8 mouse cellular contexts compared by ENCODE assay signal in the genomic region with DNA sequence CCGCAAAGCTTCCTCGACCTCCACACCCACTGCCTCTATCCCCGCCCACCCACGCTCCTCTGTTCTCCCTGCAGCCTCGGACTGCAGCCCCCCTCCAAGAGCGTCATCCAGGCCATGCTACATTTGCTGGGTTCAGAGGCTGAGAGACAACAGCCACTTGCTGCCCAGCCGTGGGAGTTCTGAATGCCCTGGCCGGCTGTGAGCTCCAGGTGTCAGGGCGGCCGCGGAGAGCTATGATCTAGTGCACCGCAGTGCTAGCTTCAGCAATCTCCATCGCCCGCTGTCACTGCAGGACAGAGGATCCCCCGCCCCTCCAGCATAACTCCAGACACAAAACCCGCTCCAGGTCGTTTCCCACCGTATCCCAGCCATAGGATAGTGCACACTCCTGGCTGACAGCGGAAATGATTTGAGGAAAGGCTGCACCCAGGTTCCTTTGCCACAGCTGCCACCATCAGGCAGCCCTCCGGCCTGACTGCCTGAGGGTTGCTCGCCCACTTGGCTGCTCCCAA. TPM values are rescaled to one million over a fixed set of nuclear protein-coding genes. Genes with fewer than 3 reads are reported as not detected.
A peak's percentile ranks its signal among the peaks of the same experiment; 100 is the strongest.
DNase-seq lines count a peak whose midpoint lies in the region; ATAC-seq and TF ChIP-seq lines count a peak whose summit lies in the region.

No protein-coding gene starts in this region.

- intact Hi-C loops in left cerebral cortex, postnatal 25 days (cut with DNase I), result loop anchor here (10.0 kb wide), 2 partner anchors 270 to 380 kb away; no protein-coding TSS in a partner anchor

- WGBS in heart, postnatal 0 days, result 2% methylated on average over 21 of the region's 21 CpGs
- WGBS in neural tube, embryonic 13.5 days, result under 1% methylated on average over 21 of the region's 21 CpGs
- 4% methylated on average over 21 of the region's 21 CpGs for WGBS in lung, adult 2 months

- peak; percentile 41 for DNase-seq in layer of hippocampus, adult 11-12 months (ENCODE audit: low spot score)
- DNase-seq in layer of hippocampus, adult 9-10 months (ENCODE audit: low spot score), result no peak
- peak; percentile 57 to 66 for DNase-seq in cerebellum, postnatal 14 days
- peak; percentile 8 for DNase-seq in heart, postnatal 0 days (ENCODE audit: low spot score)
- DNase-seq in left cerebral cortex, postnatal 25 days (ENCODE audit: low spot score in 2 of 2), result peak; percentile 27 to 65
- DNase-seq in lung, adult 2 months, result no peak

- no peak for TF ChIP-seq EP300 in heart, postnatal 0 days (IDR thresholded peaks at IDR 0.05; ENCODE audit: low read depth)

- H3K27ac ChIP-seq in heart, postnatal 0 days (ENCODE audit: low read depth), result no peak overlapping the region
- peak overlapping the region; percentile 65; the same call in 1 of the 2 replicates for H3K27ac ChIP-seq in neural tube, embryonic 13.5 days (replicated peaks)

- TF ChIP-seq CTCF in heart, postnatal 0 days (IDR thresholded peaks at IDR 0.05; ENCODE audit: low read depth), result no peak
- no peak for TF ChIP-seq CTCF in lung, adult 2 months (IDR thresholded peaks at IDR 0.05; ENCODE audit: insufficient read depth, low read length)

- H3K9ac ChIP-seq in heart, postnatal 0 days (replicated peaks; ENCODE audit: low read depth, low read length), result no peak overlapping the region
- peak overlapping the region; percentile 77 for H3K9ac ChIP-seq in neural tube, embryonic 13.5 days

- H3K9me3 ChIP-seq in heart, postnatal 0 days (replicated peaks; ENCODE audit: control insufficient read depth, low read length), result no peaks in the 10 kb centered on the region
- no peaks in the 10 kb centered on the region for H3K9me3 ChIP-seq in neural tube, embryonic 13.5 days

- peak; percentile 39 for ATAC-seq in heart, postnatal 0 days (ENCODE audit: insufficient read depth, low read depth)
- peak; percentile 57 for ATAC-seq in neural tube, embryonic 13.5 days (ENCODE audit: low read depth)
- no peak for ATAC-seq in inflammation-experienced regulatory T-cells, adult 6 months

- H3K27me3 ChIP-seq in heart, postnatal 0 days (ENCODE audit: control insufficient read depth, insufficient read depth, low read length), result no peaks in the 10 kb centered on the region
- no peaks in the 10 kb centered on the region for H3K27me3 ChIP-seq in neural tube, embryonic 13.5 days

- peak overlapping the region; percentile 74 for H3K4me2 ChIP-seq in heart, postnatal 0 days (ENCODE audit: low read depth, low read length)
- peak overlapping the region; percentile 76 for H3K4me2 ChIP-seq in neural tube, embryonic 13.5 days

- H3K4me1 ChIP-seq in heart, postnatal 0 days (ENCODE audit: control insufficient read depth, insufficient read depth), result no peaks in the 10 kb centered on the region; the same call in 1 of the 2 replicates
- peaks cover 34% of the 10 kb centered on the region for H3K4me1 ChIP-seq in neural tube, embryonic 13.5 days (replicated peaks)
- H3K4me1 ChIP-seq in lung, adult 2 months (ENCODE audit: control insufficient read depth, insufficient read depth, low read length), result no peaks in the 10 kb centered on the region

- TF ChIP-seq POLR2A in lung, adult 2 months (IDR thresholded peaks at IDR 0.05; ENCODE audit: borderline replicate concordance, extremely low read depth, low read depth, low read length), result no peak

- no peaks in the 10 kb centered on the region for H3K36me3 ChIP-seq in heart, postnatal 0 days (replicated peaks; ENCODE audit: control insufficient read depth, insufficient read depth, low read length)
- no peaks in the 10 kb centered on the region for H3K36me3 ChIP-seq in neural tube, embryonic 13.5 days

- H3K4me3 ChIP-seq in heart, postnatal 0 days (ENCODE audit: low read depth, low read length), result peak overlapping the region; percentile 51
- H3K4me3 ChIP-seq in neural tube, embryonic 13.5 days, result peak overlapping the region; percentile 55
- H3K4me3 ChIP-seq in lung, adult 2 months (replicated peaks; ENCODE audit: extremely low read depth, low read depth, low read length), result no peak overlapping the region

RNA-seq across cellular contexts. Expression of gene Fgf14, which starts 1.7 kb away (rescaled TPM):
- 0.08 and 0.81 TPM in 2 replicates for total RNA-seq in heart, postnatal 0 days (2014; rRNA removed; ENCODE audit: low replicate concordance)
- 1.6 and 1.9 TPM in 2 replicates for polyA plus RNA-seq in heart, postnatal 0 days (2015; fragmentation: Nextera tagmentation; extraction: Ambion mirVana)
- 10 to 100 TPM; 49.7 to 56.5 TPM for total RNA-seq in left cerebral cortex, postnatal 25 days (2021)
- 17.2 and 18.7 TPM in 2 replicates for polyA plus RNA-seq in neural tube, embryonic 13.5 days (2015; fragmentation: Nextera tagmentation; extraction: Ambion mirVana)
- not detected for polyA plus RNA-seq in inflammation-experienced regulatory T-cells, adult 6 months (2017; shearing (Covaris generic))
- 0.06 TPM in 1 of 2 replicates, not detected in the other for polyA plus RNA-seq in lung, adult 2 months (2012; rRNA removed)

Comparison
In these comparisons a context has a peak if more than half of its experiments do, and no peak if none do; other contexts are left out.
1. DNase-seq: peak in layer of hippocampus, adult 11-12 months (single experiment), cerebellum, postnatal 14 days (2 of 2), heart, postnatal 0 days (single experiment) and left cerebral cortex, postnatal 25 days (2 of 2); none in layer of hippocampus, adult 9-10 months (single experiment) and lung, adult 2 months (single experiment).